Mouse (Mus musculus): ENCODE measurements around the gene Apol7a.

Apol7a gene

GRCm38 (mm10) chr15:77369981-77370380 is 28.9 kb downstream of the Apol7a start:
- DNase-seq = no peak

- DNase-seq = no peak
Measured at GRCm38 (mm10) chr15:77368818-77369320, 30.0 kb downstream of the Apol7a start.

- DNase-seq = peak; percentile 98
Measured at GRCm38 (mm10) chr15:77368148-77368547, 30.8 kb downstream of the Apol7a start.

GRCm38 (mm10) chr15:77367504-77367903 is 31.4 kb downstream of the Apol7a start:
- DNase-seq = no peak

GRCm38 (mm10) chr15:77366706-77367484 is 32.0 kb downstream of the Apol7a start:
- peak; percentile 90 for DNase-seq

- peak; percentile 42 to 43 for DNase-seq
Measured at GRCm38 (mm10) chr15:77365700-77366570, 33.0 kb downstream of the Apol7a start.

GRCm38 (mm10) chr15:77364026-77364425 is 34.9 kb downstream of the Apol7a start:
- DNase-seq = no peak

GRCm38 (mm10) chr15:77363578-77363977 is 35.3 kb downstream of the Apol7a start:
- no peak for DNase-seq

GRCm38 (mm10) chr15:77362952-77363351 is 36.0 kb downstream of the Apol7a start:
- no peak for DNase-seq

- DNase-seq = no peak
Measured at GRCm38 (mm10) chr15:77359905-77360304, 39.0 kb downstream of the Apol7a start.

- no peak for DNase-seq
Measured at GRCm38 (mm10) chr15:77359486-77359885, 39.4 kb downstream of the Apol7a start.

- DNase-seq = no peak
Measured at GRCm38 (mm10) chr15:77359084-77359483, 39.8 kb downstream of the Apol7a start.

- DNase-seq = peak; percentile 89 to 95
Measured at GRCm38 (mm10) chr15:77358320-77359040, 40.4 kb downstream of the Apol7a start.

- peak in 1 of 2 experiments; percentile 34 for DNase-seq
Measured at GRCm38 (mm10) chr15:77356248-77356810, 42.6 kb downstream of the Apol7a start.

- DNase-seq = peak in 1 of 2 experiments; percentile 52
Measured at GRCm38 (mm10) chr15:77354848-77355551, 43.9 kb downstream of the Apol7a start.

- no peak for DNase-seq
Measured at GRCm38 (mm10) chr15:77354496-77354847, 44.4 kb downstream of the Apol7a start.

GRCm38 (mm10) chr15:77353764-77354163 is 45.1 kb downstream of the Apol7a start:
- DNase-seq = no peak

GRCm38 (mm10) chr15:77352863-77353262 is 46.0 kb downstream of the Apol7a start:
- DNase-seq = no peak

- DNase-seq = no peak
Measured at GRCm38 (mm10) chr15:77350117-77350516, 48.8 kb downstream of the Apol7a start.

- no peak for DNase-seq
Measured at GRCm38 (mm10) chr15:77348146-77348545, 50.8 kb downstream of the Apol7a start.
